Mouse (Mus musculus) megakaryocyte-erythroid progenitor cell, adult 5-6 weeks (primary cell): ENCODE measurements around the gene Rimbp2. TPM values are rescaled to one million over a fixed set of nuclear protein-coding genes. Genes with fewer than 3 reads are reported as not detected.
"Not testable (repeated sequence)": the region's sequence is repeated elsewhere in the genome, so short reads cannot be mapped to it uniquely, and the experiment has no call there.

Source experiments
- ATAC-seq: replicated peaks from 2 replicates; pipeline ENCODE4 v1.8.0; 2016; ENCODE audit warnings: mild to moderate bottlenecking, inconsistent platforms; ENCODE audit not compliant: severe bottlenecking, poor library complexity, low FRiP score, low TSS enrichment
- total RNA-seq, 2 experiments: library from RNA; stranded (forward) in 1 of 2; stranded (reverse) in 1 of 2; fragments of 200-1000, 215-1000 nt in 1 of 2; fragments of >200 nt in 1 of 2; fragmentation: Nextera tagmentation in 1 of 2; gene quantifications; 2 replicates each; pipeline ENCODE4 v1.2.3; 2014 to 2017

Gene Rimbp2
- total RNA-seq (2014; fragmentation: Nextera tagmentation), result not detected in 2 replicates
- total RNA-seq (2017), result not detected in 2 replicates

DNA sequence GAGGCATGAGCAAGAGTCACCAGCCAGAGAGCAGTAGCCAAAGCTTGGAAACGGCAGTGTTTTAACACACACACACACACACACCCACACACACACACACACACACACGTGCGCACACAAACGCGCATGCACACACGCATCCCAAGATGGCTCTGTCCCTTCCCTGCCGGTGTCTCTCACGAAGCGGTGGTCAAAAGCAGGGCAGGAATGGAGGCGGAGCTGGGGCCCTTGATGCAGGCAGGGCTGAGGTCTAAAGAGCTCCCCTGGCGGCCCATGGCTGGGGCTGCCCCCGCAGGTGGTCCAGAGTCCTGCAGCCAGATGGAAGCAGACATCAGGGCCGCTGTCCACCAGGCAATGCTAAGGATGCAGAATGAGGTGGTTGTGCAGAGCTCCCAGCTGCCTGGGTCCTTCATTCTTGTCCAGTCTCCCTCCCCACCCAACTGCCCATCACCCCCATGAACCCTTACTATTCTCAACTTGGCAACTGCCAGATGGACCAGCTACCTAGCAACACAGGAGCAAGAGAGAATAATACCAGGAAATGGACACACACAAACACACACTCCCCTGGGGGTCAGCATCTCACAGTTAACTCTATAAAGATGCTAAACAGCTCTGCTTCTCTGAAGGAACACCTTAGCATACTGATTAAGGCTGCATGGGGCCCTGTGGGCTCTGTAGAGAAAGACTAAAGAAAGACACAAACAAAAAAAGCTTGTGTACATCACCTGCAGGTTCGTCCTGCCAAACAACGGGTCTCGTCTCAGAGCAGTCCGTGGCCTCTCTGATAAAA lies at the start of gene Rimbp2:
Rimbp2 (minus strand) TSS at position 209 of the 793 bp plus-strand sequence.
- no peak for ATAC-seq

DNA sequence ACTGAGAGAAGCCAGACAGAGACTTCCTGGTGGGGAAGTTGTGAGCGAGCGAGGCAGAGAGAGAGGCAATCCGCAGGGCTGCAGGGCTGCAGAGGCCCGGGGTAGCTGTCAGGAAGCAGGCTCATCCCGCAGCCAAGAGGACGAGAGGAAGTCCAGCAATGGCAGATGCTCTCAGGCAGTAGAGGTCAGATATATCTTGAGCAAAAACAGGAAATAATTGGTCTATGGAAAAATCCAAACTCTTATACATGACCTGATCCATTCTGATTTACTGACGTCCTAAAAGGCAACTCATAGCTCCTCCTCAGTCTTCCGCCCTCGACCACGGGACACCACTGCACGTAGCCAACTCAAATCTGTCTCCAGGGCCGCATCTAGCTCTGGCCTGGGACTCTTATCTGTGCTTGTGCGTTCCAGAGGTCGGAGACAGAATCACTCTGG lies 49.3 kb upstream of the Rimbp2 start:
- ATAC-seq, result no peak

DNA sequence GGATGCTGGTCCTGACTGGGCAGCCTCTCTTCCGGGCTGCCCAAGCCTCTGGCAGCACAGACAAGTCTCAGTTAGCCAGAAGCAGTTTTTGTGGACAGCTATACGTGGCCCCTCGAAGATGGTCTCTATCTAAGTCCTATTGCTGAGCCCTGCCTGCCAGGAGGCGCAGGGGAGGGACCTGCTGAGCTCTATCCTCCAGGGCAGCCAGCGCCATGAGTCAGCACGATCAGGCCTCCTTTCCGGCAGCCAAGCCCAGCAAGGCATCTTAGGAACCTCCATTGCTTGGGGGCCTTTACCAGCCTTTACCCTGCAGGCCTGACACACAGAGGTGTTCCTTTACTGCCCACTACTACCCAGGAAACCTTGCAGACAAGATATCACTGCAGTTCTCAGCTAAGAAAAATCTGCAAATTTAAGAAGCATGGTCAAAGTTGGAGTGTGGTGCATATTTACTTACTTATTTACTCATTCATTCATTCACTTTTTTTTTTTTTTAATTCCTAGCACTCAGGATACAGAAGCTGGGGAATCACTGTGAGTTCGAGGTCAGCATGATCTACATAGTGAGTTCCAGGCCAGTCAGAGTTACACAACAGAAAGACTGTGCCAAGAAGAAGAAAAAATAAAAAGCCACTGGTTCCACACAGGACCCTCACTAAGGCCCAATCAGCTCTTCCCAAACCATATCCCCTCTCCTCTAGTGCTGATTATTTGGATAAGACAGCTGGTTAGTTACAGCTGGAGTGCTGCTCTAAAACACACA lies 47.6 kb upstream of the Rimbp2 start:
- ATAC-seq, result peak; percentile 91

DNA sequence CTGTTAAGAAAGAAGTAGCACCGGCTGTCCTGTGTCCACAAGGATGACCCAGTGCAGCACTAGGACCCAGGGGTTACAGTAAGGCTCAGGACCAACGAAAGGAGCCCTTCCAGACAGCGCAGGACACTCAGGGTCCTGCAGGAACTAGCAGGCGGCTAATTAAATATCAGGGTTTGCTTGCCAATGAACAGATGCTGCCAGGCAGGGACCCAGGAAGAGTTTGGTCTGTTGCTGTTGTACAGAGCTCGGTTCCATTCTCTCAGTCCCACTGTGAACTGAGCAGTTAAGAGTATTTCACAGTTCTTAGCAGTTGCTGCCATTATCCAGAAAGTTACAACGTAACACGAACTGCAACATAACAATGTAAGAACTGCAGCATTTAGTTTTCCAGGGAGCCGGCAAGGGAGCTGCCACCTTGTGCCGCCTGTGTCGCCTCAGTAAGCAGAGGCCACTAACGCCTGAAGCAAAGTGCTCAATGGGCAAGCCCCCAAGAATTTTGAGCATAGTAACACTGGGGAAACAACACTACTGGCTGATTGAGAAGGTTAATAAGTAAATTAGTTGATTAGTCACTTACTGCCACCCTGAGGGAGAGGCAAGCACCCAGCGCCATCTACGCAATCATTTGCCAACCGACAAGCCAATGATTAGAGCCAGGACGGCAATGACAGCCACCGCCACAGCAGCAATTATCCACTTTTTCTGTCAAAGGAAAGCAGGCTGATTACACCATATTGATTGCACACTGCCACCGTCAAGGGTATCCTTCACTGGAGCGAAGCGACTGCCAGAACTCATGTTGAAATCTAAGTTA lies 34.1 kb upstream of the Rimbp2 start:
- ATAC-seq, result no peak

DNA sequence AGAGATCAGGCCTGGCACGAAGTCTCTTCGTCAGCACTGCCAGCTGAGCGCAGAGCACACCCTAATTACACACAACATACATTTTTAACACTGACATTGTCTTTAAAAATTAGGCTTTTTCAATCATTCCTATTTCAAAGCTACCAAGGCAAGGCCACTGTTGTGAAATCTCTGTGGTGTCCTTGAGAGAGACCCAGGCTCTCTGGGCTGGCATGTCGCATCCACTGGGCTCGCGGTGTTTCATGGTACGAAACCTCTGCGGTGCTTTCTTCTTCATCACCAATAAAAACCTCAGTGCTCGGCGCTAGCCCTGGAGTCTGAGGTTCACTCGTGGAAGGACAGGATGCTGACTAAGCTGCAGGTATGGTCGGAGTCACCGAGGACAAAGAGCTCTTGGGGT lies 32.7 kb upstream of the Rimbp2 start:
- no peak for ATAC-seq

DNA sequence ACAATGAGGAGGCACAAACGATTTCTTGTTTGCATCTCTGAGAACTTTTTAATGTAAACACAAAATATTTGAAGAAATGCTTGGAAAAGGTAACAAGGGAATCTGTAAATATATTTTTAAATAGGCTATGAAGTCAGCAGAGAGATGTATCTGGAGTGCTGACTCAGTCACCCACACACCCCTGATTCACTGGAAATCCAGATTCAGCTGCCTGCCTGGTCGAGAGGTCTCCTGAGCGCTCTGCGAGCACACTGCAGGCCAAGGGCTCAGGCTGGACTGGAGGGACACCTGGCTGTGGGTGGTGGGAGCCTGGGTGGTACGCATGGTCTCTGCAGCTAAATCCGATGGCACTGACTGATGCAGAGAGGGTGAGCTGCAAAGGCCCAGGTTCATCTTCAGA lies 31.2 kb upstream of the Rimbp2 start:
- no peak for ATAC-seq

DNA sequence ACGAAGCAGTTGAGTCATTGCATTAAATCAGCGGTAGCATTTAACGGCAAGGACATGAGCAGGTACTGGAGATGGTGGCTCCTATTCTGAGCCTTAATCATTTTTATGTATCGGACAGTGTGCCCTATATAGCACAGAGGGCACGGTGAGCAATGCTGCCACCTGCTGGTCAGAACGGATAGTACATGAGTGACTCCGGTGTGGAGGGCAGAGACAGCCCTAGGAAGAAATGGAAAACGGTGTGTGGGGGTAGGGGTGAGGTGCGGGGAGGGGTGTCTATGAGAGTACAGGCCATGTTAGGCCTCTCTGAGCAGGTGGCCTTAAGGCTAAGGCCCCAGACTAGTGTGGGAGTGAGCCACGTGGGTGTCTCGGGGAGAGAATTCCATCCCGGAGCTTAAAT lies 28.3 kb upstream of the Rimbp2 start:
- peak; percentile 84 for ATAC-seq

DNA sequence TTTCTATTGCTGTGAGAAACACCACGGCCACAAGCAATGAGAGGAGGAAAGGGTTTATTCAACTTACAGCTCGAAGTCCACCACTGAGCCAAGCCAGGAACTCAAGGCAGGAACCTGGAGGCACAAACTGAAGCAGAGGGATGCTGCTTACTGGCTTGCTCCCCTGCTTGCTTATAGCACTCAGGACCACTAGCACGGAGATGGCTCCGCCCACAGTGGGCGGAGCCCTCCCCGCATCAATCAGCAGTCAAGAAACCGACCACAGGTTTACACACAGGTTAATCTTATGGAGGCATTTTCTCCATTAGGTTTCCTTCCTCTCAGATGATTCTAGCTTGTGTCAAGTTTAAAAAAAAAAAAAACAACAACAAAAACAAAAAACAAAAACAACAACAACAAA lies 27.6 kb upstream of the Rimbp2 start:
- no peak for ATAC-seq

DNA sequence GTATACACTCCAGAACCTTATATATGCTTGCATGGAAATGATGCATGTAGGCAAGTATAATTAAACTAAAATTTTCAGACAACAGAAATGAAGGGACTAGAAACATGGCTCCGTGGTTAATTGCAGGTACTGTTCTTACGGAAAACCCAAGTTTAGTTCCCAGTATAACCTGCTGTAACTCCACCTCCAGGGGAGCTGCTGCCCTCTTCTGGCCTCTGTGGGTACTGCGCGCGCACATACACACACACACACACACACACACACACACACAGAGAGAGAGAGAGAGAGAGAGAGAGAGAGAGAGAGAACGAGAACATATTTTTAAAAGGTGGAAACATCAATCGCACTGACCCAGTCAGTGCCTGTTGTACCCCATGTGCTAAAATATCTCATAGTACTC lies 25.7 kb upstream of the Rimbp2 start:
- no peak for ATAC-seq

DNA sequence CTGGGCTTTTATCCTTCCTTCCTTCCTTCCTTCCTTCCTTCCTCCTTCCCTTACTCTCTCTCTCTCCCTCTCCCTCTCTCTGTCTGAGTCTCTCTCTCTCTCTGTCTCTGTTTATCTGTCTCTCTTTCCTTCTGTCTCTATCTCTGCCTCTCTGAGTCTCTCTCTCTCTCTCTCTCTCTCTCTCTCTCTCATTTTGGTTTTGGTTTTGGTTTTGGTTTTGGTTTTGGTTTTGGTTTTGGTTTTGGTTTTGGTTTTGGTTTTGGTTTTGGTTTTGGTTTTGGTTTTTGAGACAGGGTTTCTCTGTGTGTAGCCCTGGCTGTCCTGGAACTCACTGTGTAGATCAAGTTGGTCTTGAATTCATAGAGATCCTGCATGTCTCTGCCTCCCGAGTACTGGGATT lies 24.2 kb upstream of the Rimbp2 start:
- ATAC-seq, result not testable (repeated sequence)

DNA sequence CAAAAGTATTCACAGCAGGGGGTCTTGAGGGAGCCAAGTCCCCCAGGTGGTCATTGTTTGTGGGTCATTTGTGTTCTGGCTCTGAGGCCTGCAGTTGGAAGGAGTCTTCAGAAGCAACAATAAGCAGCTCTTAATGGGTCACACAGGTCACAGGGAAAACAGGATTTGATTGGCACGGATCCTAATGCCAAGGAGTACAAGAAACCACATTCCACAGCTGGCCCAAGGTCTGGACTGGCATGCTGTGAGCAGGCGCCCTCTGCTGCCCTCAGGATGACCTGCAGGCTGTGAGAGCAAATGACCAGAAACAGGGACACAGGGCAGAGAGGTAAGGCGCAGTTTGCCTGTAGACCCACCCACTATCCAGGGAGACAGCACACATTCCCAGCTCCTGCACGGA lies 23.0 kb upstream of the Rimbp2 start:
- ATAC-seq, result peak; percentile 73

DNA sequence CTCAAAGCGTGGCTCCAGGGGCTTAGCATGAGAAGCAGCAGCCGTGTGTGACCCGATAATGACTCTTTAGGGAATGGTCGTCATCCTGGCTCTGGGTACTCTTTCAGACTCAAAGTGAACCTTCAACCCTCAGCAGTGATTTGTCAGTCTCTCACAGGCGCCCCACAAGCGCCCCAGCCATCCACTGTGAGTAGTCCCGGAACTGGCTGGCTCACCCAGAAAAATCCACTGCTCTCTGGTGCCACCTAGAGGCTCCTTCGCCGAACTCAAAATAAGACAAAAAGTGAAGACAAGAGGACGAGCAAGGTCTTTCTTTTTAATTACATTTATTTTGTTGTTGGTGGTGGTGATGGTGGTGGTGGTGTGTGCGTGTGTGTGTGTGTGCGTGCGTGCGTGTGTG lies 18.0 kb upstream of the Rimbp2 start:
- ATAC-seq, result peak; percentile 77

DNA sequence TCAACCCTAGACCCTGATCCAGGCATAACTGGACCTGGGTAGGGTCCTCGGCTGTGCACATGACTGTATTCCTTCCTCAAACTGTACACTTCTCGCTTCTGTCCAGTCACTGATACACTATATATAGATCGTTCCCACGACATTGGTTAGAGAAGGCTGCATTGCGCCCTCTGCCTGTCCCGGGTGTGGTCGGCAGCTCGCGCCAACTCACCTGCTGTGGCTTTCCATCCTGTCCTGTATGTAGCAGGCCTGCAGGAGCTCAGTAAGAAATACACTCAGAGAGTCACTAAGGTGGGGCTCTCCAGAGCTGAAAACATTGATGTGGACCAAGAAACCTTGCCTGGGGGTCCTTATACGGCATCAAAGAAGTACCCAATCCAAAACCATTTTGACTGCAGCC lies 17.6 kb upstream of the Rimbp2 start:
- 0 out of 2 replicates have a peak, but pooled peaks have one; percentile 22 for ATAC-seq

DNA sequence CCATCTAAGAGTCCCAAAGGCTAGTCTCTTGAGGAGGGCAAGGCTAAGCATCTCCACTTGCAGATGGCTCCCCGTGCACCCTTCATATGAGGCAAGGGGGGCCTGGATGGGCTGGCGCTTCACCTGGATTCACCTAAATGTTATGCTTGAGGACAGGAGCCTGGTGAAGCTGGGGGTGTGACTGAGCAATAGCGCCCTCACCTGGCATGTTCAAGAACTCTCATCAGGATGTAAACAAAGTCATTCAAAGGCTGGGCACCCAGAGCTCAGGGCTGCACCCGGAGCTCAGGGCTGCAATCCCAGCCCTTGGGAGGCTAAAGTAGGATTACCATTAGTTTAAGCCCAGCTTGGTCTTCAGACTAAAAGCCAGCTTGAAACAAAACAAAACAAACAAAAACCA lies 11.1 kb upstream of the Rimbp2 start:
- no peak for ATAC-seq

DNA sequence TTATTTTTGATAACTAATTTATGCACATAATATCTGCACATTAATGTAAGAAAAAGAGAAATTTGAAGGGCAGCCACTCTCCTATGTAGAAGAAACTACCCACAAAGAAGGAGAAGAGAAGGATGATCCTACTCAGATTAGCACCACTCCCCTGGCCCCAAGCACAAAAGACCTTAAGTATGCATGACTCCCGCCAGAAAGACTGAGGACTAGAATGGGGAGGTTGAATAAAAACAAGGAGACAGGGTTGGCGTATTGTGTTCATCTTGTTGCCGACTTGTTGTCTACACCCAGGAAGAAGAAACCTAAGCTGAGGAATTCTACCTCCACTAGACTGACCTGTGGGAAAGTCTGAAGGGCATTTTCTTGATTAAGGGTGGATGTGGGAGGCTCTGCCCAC lies 5.6 kb upstream of the Rimbp2 start:
- no peak for ATAC-seq

DNA sequence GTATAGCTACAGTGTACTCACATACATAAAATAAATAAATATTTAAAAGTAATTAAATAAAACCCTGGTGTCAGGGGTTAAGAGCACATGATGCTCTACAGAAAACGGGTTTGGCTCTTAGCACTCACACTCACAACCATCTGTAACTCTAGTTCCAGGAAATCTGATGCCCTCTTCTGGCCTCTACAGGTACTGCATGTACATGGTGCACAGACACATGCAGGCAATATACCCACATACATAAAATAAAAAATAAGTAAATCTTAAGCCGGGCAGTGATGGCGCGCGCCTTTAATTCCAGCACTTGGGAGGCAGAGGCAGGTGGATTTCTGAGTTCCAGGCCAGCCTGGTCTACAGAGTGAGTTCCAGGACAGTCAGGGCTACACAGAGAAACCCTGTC lies 1.1 kb upstream of the Rimbp2 start:
- ATAC-seq, result not testable (repeated sequence)

DNA sequence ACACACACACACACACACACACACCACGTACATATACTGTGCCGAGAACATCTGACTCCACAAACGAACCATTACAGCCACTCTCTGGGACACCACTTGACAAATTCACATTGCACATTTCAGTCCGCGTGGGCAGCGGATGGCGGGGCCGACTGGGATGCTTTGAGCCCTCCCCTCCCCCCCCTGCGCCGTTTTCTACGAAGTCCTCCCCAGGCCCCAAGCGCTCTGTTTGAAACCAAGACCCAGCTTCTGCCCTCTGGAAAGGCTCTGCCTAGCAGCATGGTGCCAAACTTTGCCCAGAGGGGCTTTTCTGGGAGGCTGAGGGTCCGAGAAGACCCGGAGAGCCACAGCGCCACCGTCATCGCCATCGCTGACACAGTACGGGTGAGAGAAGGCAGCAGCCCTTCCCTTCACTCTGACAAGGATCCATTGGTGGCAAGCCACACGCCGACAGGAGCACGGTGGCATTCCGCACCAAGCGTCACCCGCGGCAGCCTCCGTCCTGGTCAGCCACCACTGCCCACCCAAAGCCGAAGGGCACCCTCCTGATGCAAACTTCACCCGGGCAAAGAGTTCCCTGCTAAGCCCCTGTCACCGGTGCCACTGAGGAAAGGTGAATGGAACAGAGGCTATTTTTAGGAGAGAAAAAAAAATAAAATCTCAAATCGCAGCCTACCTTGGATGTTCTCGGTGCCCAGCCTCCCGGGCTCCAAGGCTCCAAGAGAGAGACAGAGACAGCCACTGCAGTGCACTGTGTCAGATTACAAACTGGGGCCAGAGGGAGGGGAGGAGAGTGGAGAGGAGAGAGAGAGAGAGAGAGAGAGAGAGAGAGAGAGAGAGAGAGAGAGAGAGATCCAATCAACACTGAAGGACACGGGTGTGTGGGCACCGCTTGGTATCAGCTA lies 743 bp downstream of the Rimbp2 start:
- no peak for ATAC-seq

DNA sequence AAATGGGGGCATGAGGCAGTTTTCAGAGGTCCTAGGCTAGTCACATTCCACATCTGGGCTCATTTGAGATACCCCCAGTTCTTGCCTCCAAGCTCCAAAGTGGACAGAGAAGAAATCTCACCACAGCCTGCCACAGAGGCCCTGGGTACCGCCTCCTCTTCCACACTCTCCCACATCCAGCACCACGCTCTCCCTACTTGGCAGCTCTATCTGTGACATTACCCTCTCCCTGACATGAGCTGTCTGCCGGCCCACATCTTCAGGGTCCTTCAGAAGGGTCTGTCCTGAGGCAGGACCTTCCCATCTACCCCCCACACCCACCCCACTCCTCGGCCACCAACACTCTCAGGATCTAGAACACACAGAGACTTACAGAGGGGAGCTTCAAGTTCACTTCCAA lies 1.8 kb downstream of the Rimbp2 start:
- no peak for ATAC-seq

DNA sequence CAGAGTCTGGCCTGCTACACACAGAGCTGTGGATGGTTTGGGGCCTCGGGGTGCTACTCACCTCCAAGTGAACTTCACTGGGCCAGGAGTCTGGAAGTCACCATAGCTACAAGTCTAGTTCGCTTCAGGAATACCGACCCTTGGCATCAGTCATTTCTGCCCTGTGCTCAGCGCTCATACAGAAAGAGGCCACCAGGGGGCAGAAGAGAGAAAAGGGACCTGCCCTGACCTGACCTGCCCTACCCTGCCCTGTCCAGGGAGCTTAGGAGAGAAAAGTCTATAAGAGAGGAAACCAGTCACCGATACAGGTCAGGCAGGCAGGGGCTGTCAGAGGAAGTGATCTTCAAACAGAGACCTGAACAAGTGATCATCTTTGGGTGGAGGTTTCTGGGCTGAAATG lies 6.2 kb downstream of the Rimbp2 start:
- ATAC-seq, result peak; percentile 77
